Mouse (Mus musculus) G1E (cell line): ENCODE measurements around the gene 4930544D05Rik.

ENCODE experiments used
- CTCF ChIP-seq: IDR thresholded peaks from 2 replicates; pipeline ENCODE4 v1.5.1; 2012; ENCODE audit warnings: low read depth, low read length, inconsistent platforms, mixed read lengths
- GATA1 ChIP-seq: IDR thresholded peaks from 2 replicates; pipeline ENCODE4 v1.6.1; 2012; ENCODE audit warnings: borderline replicate concordance, low read length, inconsistent platforms, mixed read lengths
- POLR2AphosphoS5 ChIP-seq: IDR thresholded peaks from 2 replicates; pipeline ENCODE4 v1.6.1; 2012; ENCODE audit warnings: low read depth, low read length, inconsistent platforms; ENCODE audit not compliant: insufficient replicate concordance

DNA sequence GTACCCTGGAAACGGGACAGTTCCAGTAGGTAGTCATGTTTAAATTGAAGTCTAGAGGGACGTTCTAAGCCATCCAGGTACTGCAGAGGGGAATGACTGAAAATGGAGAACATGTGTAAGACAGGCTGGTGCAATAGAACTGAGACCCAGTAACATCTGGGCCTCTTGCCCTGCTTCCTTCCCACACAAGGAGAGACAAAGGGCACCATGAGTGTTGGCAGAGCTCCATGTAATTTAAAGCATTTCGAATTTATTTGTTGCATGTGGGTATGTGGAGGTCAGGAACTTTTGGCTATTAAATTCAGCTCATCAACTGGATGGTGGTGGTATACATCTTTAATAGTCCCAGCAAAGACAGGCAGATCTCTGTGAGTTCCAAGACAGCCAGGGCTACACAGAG, 33.5 kb upstream of the 4930544D05Rik start:
- no peak for TF ChIP-seq GATA1
- TF ChIP-seq CTCF, result no peak
- TF ChIP-seq POLR2AphosphoS5, result no peak
